Mouse (Mus musculus): ENCODE data around the gene Cfdp1. TPM values are rescaled to one million over a fixed set of nuclear protein-coding genes. Genes with fewer than 3 reads are reported as not detected.

Gene Cfdp1
- polyA plus RNA-seq, 1 experiment from 2014 or later, result 199 TPM

GRCm38 (mm10) chr8:111788085-111788484 lies 66.0 kb downstream of the Cfdp1 start:
- no peaks in the 10 kb centered on the region for H3K9me3 ChIP-seq
- H3K36me3 ChIP-seq (replicated peaks), result no peaks in the 10 kb centered on the region; the same call in 1 of the 2 replicates
- H3K27ac ChIP-seq, result peak overlapping the region; percentile 57; the same call in 1 of the 2 replicates
- H3K4me2 ChIP-seq, result 0 out of 2 replicates have a peak overlapping the region, but pooled peaks have one; percentile 8
- no peak overlapping the region for H3K4me3 ChIP-seq (replicated peaks)
- no peak for ATAC-seq (ENCODE audit: low FRiP score)
- no peak overlapping the region for H3K9ac ChIP-seq
- peaks cover 42% of the 10 kb centered on the region for H3K4me1 ChIP-seq
- 63% methylated on average over 5 of the region's 5 CpGs for WGBS
- H3K27me3 ChIP-seq, result no peaks in the 10 kb centered on the region

GRCm38 (mm10) chr8:111787683-111788082 lies 66.4 kb downstream of the Cfdp1 start:
- ATAC-seq (ENCODE audit: low FRiP score), result 0 out of 2 replicates have a peak, but pooled peaks have one; percentile 17

GRCm38 (mm10) chr8:111786701-111787588 lies 67.1 kb downstream of the Cfdp1 start:
- H3K9me3 ChIP-seq, result no peaks in the 10 kb centered on the region
- no peak overlapping the region for H3K9ac ChIP-seq
- peak overlapping the region; percentile 57 for H3K27ac ChIP-seq
- peak; percentile 49 for ATAC-seq (ENCODE audit: low FRiP score)
- no peaks in the 10 kb centered on the region for H3K27me3 ChIP-seq
- 33% methylated on average over 13 of the region's 13 CpGs for WGBS
- no peaks in the 10 kb centered on the region; the same call in 1 of the 2 replicates for H3K36me3 ChIP-seq (replicated peaks)
- H3K4me3 ChIP-seq (replicated peaks), result no peak overlapping the region
- peaks cover 49% of the 10 kb centered on the region for H3K4me1 ChIP-seq
- H3K4me2 ChIP-seq, result peak overlapping the region; percentile 8; the same call in 1 of the 2 replicates

More at GRCm38 (mm10) chr8:111787683-111788082, 66.4 kb downstream of the Cfdp1 start:
- 17% methylated on average over 4 of the region's 4 CpGs for WGBS
- Histone ChIP-seq H3K27me3 (no peaks in the 10 kb centered on the region), H3K4me2 (peak overlapping the region; percentile 8; the same call in 1 of the 2 replicates), H3K27ac (peak overlapping the region; percentile 57; the same call in 1 of the 2 replicates), H3K9me3 (no peaks in the 10 kb centered on the region), H3K9ac (0 out of 2 replicates have a peak overlapping the region, but pooled peaks have one; percentile 22), H3K36me3 (replicated peaks) (no peaks in the 10 kb centered on the region; the same call in 1 of the 2 replicates), H3K4me1 (peaks cover 46% of the 10 kb centered on the region), H3K4me3 (replicated peaks) (no peak overlapping the region)

- H3K4me2 ChIP-seq, result no peak overlapping the region
- no peak overlapping the region for H3K27ac ChIP-seq
- H3K36me3 ChIP-seq (replicated peaks), result no peaks in the 10 kb centered on the region; the same call in 1 of the 2 replicates
- no peaks in the 10 kb centered on the region for H3K9me3 ChIP-seq
- peaks cover 49% of the 10 kb centered on the region for H3K4me1 ChIP-seq
- no peak overlapping the region for H3K4me3 ChIP-seq (replicated peaks)
- WGBS, result 90% methylated on average over 2 of the region's 2 CpGs
- no peak overlapping the region for H3K9ac ChIP-seq
- no peaks in the 10 kb centered on the region for H3K27me3 ChIP-seq
- no peak for ATAC-seq (ENCODE audit: low FRiP score)
These were observed 68.0 kb downstream of the Cfdp1 start for GRCm38 (mm10) chr8:111786116-111786515.

- Histone ChIP-seq H3K4me1 (peaks cover 40% of the 10 kb centered on the region), H3K9ac (no peak overlapping the region), H3K36me3 (replicated peaks) (peaks cover 4% of the 10 kb centered on the region; the same call in 1 of the 2 replicates), H3K9me3 (no peaks in the 10 kb centered on the region), H3K27ac (0 out of 2 replicates have a peak overlapping the region, but pooled peaks have one; percentile 47), H3K27me3 (no peaks in the 10 kb centered on the region), H3K4me2 (no peak overlapping the region), H3K4me3 (replicated peaks) (no peak overlapping the region)
- no peak for ATAC-seq (ENCODE audit: low FRiP score)
- WGBS, result 69% methylated on average over 9 of the region's 9 CpGs
These were observed 71.3 kb downstream of the Cfdp1 start for GRCm38 (mm10) chr8:111782671-111783394.

- ATAC-seq (ENCODE audit: low FRiP score), result no peak
- Histone ChIP-seq H3K4me2 (no peak overlapping the region), H3K9me3 (no peaks in the 10 kb centered on the region), H3K27ac (no peak overlapping the region), H3K4me1 (peaks cover 33% of the 10 kb centered on the region), H3K9ac (no peak overlapping the region), H3K36me3 (replicated peaks) (peaks cover 4% of the 10 kb centered on the region; the same call in 1 of the 2 replicates), H3K27me3 (no peaks in the 10 kb centered on the region), H3K4me3 (replicated peaks) (no peak overlapping the region)
- 89% methylated on average over 2 of the region's 2 CpGs for WGBS
These were observed 71.9 kb downstream of the Cfdp1 start for GRCm38 (mm10) chr8:111782161-111782560.

- H3K4me2 ChIP-seq, result no peak overlapping the region
- no peak overlapping the region for H3K27ac ChIP-seq
- H3K9ac ChIP-seq, result no peak overlapping the region
- peaks cover 27% of the 10 kb centered on the region for H3K4me1 ChIP-seq
- H3K27me3 ChIP-seq, result no peaks in the 10 kb centered on the region
- no peak overlapping the region for H3K4me3 ChIP-seq (replicated peaks)
- peaks cover 4% of the 10 kb centered on the region; the same call in 1 of the 2 replicates for H3K36me3 ChIP-seq (replicated peaks)
- no peaks in the 10 kb centered on the region for H3K9me3 ChIP-seq
- no peak for ATAC-seq (ENCODE audit: low FRiP score)
- 87% methylated on average over 10 of the region's 10 CpGs for WGBS
These were observed 73.2 kb downstream of the Cfdp1 start for GRCm38 (mm10) chr8:111780697-111781424.

GRCm38 (mm10) chr8:111779690-111780089 lies 74.4 kb downstream of the Cfdp1 start:
- H3K9me3 ChIP-seq, result no peaks in the 10 kb centered on the region
- no peaks in the 10 kb centered on the region for H3K27me3 ChIP-seq
- peaks cover 27% of the 10 kb centered on the region for H3K4me1 ChIP-seq
- no peak for ATAC-seq (ENCODE audit: low FRiP score)
- H3K4me3 ChIP-seq (replicated peaks), result no peak overlapping the region
- H3K4me2 ChIP-seq, result no peak overlapping the region
- no peak overlapping the region for H3K9ac ChIP-seq
- H3K27ac ChIP-seq, result no peak overlapping the region
- WGBS, result 86% methylated on average over 7 of the region's 7 CpGs
- peaks cover 4% of the 10 kb centered on the region; the same call in 1 of the 2 replicates for H3K36me3 ChIP-seq (replicated peaks)

GRCm38 (mm10) chr8:111778801-111779200 lies 75.3 kb downstream of the Cfdp1 start:
- H3K9me3 ChIP-seq, result no peaks in the 10 kb centered on the region
- peak overlapping the region; percentile 27; the same call in 1 of the 2 replicates for H3K27ac ChIP-seq
- H3K4me1 ChIP-seq, result peaks cover 27% of the 10 kb centered on the region
- WGBS, result 67% methylated on average over 7 of the region's 7 CpGs
- no peak overlapping the region for H3K4me3 ChIP-seq (replicated peaks)
- H3K36me3 ChIP-seq (replicated peaks), result peaks cover 4% of the 10 kb centered on the region; the same call in 1 of the 2 replicates
- no peak overlapping the region for H3K4me2 ChIP-seq
- ATAC-seq (ENCODE audit: low FRiP score), result no peak
- H3K9ac ChIP-seq, result no peak overlapping the region
- no peaks in the 10 kb centered on the region for H3K27me3 ChIP-seq

- no peak overlapping the region for H3K4me3 ChIP-seq (replicated peaks)
- ATAC-seq (ENCODE audit: low FRiP score), result no peak
- no peak overlapping the region for H3K27ac ChIP-seq
- 87% methylated on average over 4 of the region's 4 CpGs for WGBS
- H3K36me3 ChIP-seq (replicated peaks), result peaks cover 4% of the 10 kb centered on the region
- H3K9ac ChIP-seq, result no peak overlapping the region
- H3K4me1 ChIP-seq, result peaks cover 14% of the 10 kb centered on the region
- no peaks in the 10 kb centered on the region for H3K27me3 ChIP-seq
- no peaks in the 10 kb centered on the region for H3K9me3 ChIP-seq
- no peak overlapping the region for H3K4me2 ChIP-seq
These were observed 77.6 kb downstream of the Cfdp1 start for GRCm38 (mm10) chr8:111776492-111776891.

- no peaks in the 10 kb centered on the region for H3K9me3 ChIP-seq
- H3K4me2 ChIP-seq, result no peak overlapping the region
- no peak overlapping the region for H3K9ac ChIP-seq
- H3K4me3 ChIP-seq (replicated peaks), result no peak overlapping the region
- no peaks in the 10 kb centered on the region for H3K27me3 ChIP-seq
- 95% methylated on average over 6 of the region's 6 CpGs for WGBS
- H3K4me1 ChIP-seq, result peaks cover 14% of the 10 kb centered on the region
- H3K36me3 ChIP-seq (replicated peaks), result peaks cover 4% of the 10 kb centered on the region
- no peak overlapping the region for H3K27ac ChIP-seq
- no peak for ATAC-seq (ENCODE audit: low FRiP score)
These were observed 78.3 kb downstream of the Cfdp1 start for GRCm38 (mm10) chr8:111775766-111776165.

Measured in forebrain, embryonic 12.5 days (tissue).